Comparison of ENCODE assay signal across 27 mouse cellular contexts in genomic region chr13:99505826-99506579, GRCm38 (mm10). TPM values are rescaled to one million over a fixed set of nuclear protein-coding genes. Genes with fewer than 3 reads are reported as not detected.
DNase-seq lines count a peak whose midpoint lies in the region; ATAC-seq and TF ChIP-seq lines count a peak whose summit lies in the region.
"Had no signal": no experiment of that assay in that cellular context is flagged by ENCODE, and none has a peak within 500 bp of the region (broad histone marks: within the 10 kb centered on the region; RNA-seq: fewer than 3 reads in every experiment).

No protein-coding gene starts in this region.

- no peaks in the 10 kb centered on the region for H3K9me3 ChIP-seq in lung, postnatal 0 days (ENCODE audit: low read length)
- H3K9me3 ChIP-seq in stomach, embryonic 15.5 days, result no peaks in the 10 kb centered on the region
- H3K9me3 ChIP-seq: forebrain, embryonic 13.5 days; heart, embryonic 10.5 days; heart, embryonic 15.5 days; hindbrain, embryonic 12.5 days; intestine, embryonic 15.5 days; liver, embryonic 15.5 days; midbrain, embryonic 13.5 days; neural tube, embryonic 13.5 days had no signal

- no peaks in the 10 kb centered on the region for H3K27me3 ChIP-seq in lung, postnatal 0 days (replicated peaks; ENCODE audit: insufficient read depth, low read length)
- H3K27me3 ChIP-seq in stomach, embryonic 15.5 days (replicated peaks), result no peaks in the 10 kb centered on the region
- H3K27me3 ChIP-seq in kidney, adult 2 months (replicated peaks; ENCODE audit: control insufficient read depth, insufficient read depth, low read length), result no peaks in the 10 kb centered on the region
- H3K27me3 ChIP-seq: forebrain, embryonic 13.5 days; heart, embryonic 15.5 days; hindbrain, embryonic 12.5 days; intestine, embryonic 15.5 days; liver, embryonic 15.5 days; midbrain, embryonic 13.5 days; neural tube, embryonic 13.5 days had no signal

- 59% methylated on average over 11 of the region's 11 CpGs for WGBS in lung, postnatal 0 days
- 64% methylated on average over 11 of the region's 11 CpGs for WGBS in stomach, embryonic 15.5 days
- WGBS in kidney, adult 2 months, result 65% methylated on average over 11 of the region's 11 CpGs

- DNase-seq in heart, adult 11 months, result peak; percentile 61
- no peak for DNase-seq in heart, postnatal 25 days (ENCODE audit: low spot score)
- peak; percentile 28 for DNase-seq in lung, postnatal 0 days (ENCODE audit: low spot score)
- DNase-seq in lung, postnatal 4 days, result no peak
- no peak for DNase-seq in kidney, adult 2 months
- no peak for DNase-seq in cerebellum, postnatal 25 days
- DNase-seq: adrenal gland, adult 8-10 months; cerebellum, adult 8-10 months; embryo, embryonic 11 days; gastrocnemius, postnatal 14 days; heart, postnatal 36 days; kidney, adult 9 months; kidney, postnatal 10 days; lung, postnatal 36 days; right cerebral cortex, postnatal 4 days; thymus, postnatal 14 days had no signal

- peak; percentile 17; the same call in 1 of the 2 replicates for ATAC-seq in lung, postnatal 0 days
- ATAC-seq in stomach, embryonic 15.5 days (ENCODE audit: insufficient read depth, low FRiP score, low read depth), result peak; percentile 59; the same call in 1 of the 2 replicates
- ATAC-seq: forebrain, embryonic 13.5 days; hindbrain, postnatal 0 days; intestine, embryonic 15.5 days; midbrain, embryonic 13.5 days had no signal

- intact Hi-C loops in heart, postnatal 25 days (cut with DNase I), result no loop called here

- no peak overlapping the region for H3K4me2 ChIP-seq in lung, postnatal 0 days (replicated peaks; ENCODE audit: low read depth, low read length)
- H3K4me2 ChIP-seq in stomach, embryonic 15.5 days, result no peak overlapping the region
- H3K4me2 ChIP-seq: forebrain, embryonic 13.5 days; heart, embryonic 15.5 days; hindbrain, embryonic 12.5 days; intestine, embryonic 15.5 days; liver, embryonic 15.5 days; midbrain, embryonic 13.5 days; neural tube, embryonic 13.5 days had no signal

- no peak for TF ChIP-seq EP300 in lung, postnatal 0 days (IDR thresholded peaks at IDR 0.05)

- 0 out of 2 replicates have a peak, but pooled peaks cover 3% of the 10 kb centered on the region for H3K4me1 ChIP-seq in lung, postnatal 0 days (ENCODE audit: insufficient read depth, low read depth, low read length)
- peaks cover 9% of the 10 kb centered on the region for H3K4me1 ChIP-seq in stomach, embryonic 15.5 days
- no peaks in the 10 kb centered on the region for H3K4me1 ChIP-seq in kidney, adult 2 months (ENCODE audit: control insufficient read depth, insufficient read depth, low read length)
- H3K4me1 ChIP-seq: liver, embryonic 15.5 days had no signal

- no peaks in the 10 kb centered on the region for H3K36me3 ChIP-seq in lung, postnatal 0 days (ENCODE audit: insufficient read depth, low read length)
- H3K36me3 ChIP-seq in stomach, embryonic 15.5 days, result no peaks in the 10 kb centered on the region
- H3K36me3 ChIP-seq in kidney, adult 2 months (ENCODE audit: control insufficient read depth, insufficient read depth, low read length), result no peaks in the 10 kb centered on the region
- H3K36me3 ChIP-seq: intestine, embryonic 15.5 days; liver, embryonic 15.5 days had no signal

- H3K27ac ChIP-seq in lung, postnatal 0 days (ENCODE audit: low read length), result no peak overlapping the region
- H3K27ac ChIP-seq in stomach, embryonic 15.5 days, result peak overlapping the region; percentile 49; the same call in 1 of the 2 replicates
- no peak overlapping the region for H3K27ac ChIP-seq in kidney, adult 2 months (ENCODE audit: insufficient read depth, low read depth, low read length)
- H3K27ac ChIP-seq: forebrain, embryonic 13.5 days; heart, embryonic 10.5 days; heart, embryonic 15.5 days; hindbrain, embryonic 12.5 days; hindbrain, postnatal 0 days; intestine, embryonic 15.5 days; liver, embryonic 15.5 days; midbrain, embryonic 13.5 days; neural tube, embryonic 13.5 days had no signal

- no peak overlapping the region for H3K9ac ChIP-seq in lung, postnatal 0 days (replicated peaks; ENCODE audit: low read depth)
- no peak overlapping the region for H3K9ac ChIP-seq in stomach, embryonic 15.5 days
- H3K9ac ChIP-seq: forebrain, embryonic 13.5 days; heart, embryonic 15.5 days; hindbrain, embryonic 12.5 days; intestine, embryonic 15.5 days; liver, embryonic 15.5 days; midbrain, embryonic 13.5 days; neural tube, embryonic 13.5 days had no signal

- TF ChIP-seq POLR2A in kidney, adult 2 months (IDR thresholded peaks at IDR 0.05; ENCODE audit: low read depth, low read length), result no peak

- no peak for TF ChIP-seq CTCF in lung, postnatal 0 days (IDR thresholded peaks at IDR 0.05)
- TF ChIP-seq CTCF in kidney, adult 2 months (conservative IDR thresholded peaks at IDR 0.05; ENCODE audit: insufficient read depth, insufficient read length, low read depth, low read length), result no peak

- no peak overlapping the region for H3K4me3 ChIP-seq in lung, postnatal 0 days (ENCODE audit: low read depth, low read length)
- no peak overlapping the region for H3K4me3 ChIP-seq in stomach, embryonic 15.5 days (replicated peaks)
- H3K4me3 ChIP-seq in kidney, adult 2 months (ENCODE audit: insufficient read depth, low read depth, low read length), result no peak overlapping the region
- H3K4me3 ChIP-seq: forebrain, embryonic 13.5 days; heart, embryonic 10.5 days; heart, embryonic 15.5 days; hindbrain, embryonic 12.5 days; intestine, embryonic 15.5 days; liver, embryonic 15.5 days; megakaryocyte, embryonic 14.5 days; midbrain, embryonic 13.5 days; neural tube, embryonic 13.5 days had no signal

RNA-seq across cellular contexts. Expression of gene Map1b, which starts 10.3 kb away (rescaled TPM):
- total RNA-seq in heart, postnatal 25 days (2021), result 10 to 100 TPM; 12.4 to 14.9 TPM
- polyA plus RNA-seq in lung, postnatal 0 days (2015; fragmentation: Nextera tagmentation; extraction: Ambion mirVana), result 31.2 and 39.1 TPM in 2 replicates
- polyA plus RNA-seq in stomach, embryonic 15.5 days (2015; fragmentation: Nextera tagmentation; extraction: Ambion mirVana), result 131 and 137 TPM in 2 replicates
- 0.98 and 1.3 TPM in 2 replicates for polyA plus RNA-seq in kidney, adult 2 months (2012; rRNA removed)

Comparison
In these comparisons a context has a peak if more than half of its experiments do, and no peak if none do; other contexts are left out.
1. DNase-seq: peak in heart, adult 11 months (single experiment) and lung, postnatal 0 days (single experiment); none in heart, postnatal 25 days (single experiment), lung, postnatal 4 days (0 of 2), kidney, adult 2 months (single experiment) and cerebellum, postnatal 25 days (0 of 2).
2. RNA of gene Map1b, which starts 10.3 kb away (polyA plus RNA-seq): 131 to 137 TPM in stomach, embryonic 15.5 days and 31.2 to 39.1 TPM in lung, postnatal 0 days; 0.98 to 1.3 TPM in kidney, adult 2 months; every median in the first group is over 10 times any median in the second.